Mouse (Mus musculus): Measurements from ENCODE around the gene Ctnna2. TPM values are rescaled to one million over a fixed set of nuclear protein-coding genes. Genes with fewer than 3 reads are reported as not detected.
A peak's percentile ranks its signal among the peaks of the same experiment; 100 is the strongest.

Gene Ctnna2
- polyA plus RNA-seq, 1 experiment from 2014 or later = 9.6 TPM

DNA sequence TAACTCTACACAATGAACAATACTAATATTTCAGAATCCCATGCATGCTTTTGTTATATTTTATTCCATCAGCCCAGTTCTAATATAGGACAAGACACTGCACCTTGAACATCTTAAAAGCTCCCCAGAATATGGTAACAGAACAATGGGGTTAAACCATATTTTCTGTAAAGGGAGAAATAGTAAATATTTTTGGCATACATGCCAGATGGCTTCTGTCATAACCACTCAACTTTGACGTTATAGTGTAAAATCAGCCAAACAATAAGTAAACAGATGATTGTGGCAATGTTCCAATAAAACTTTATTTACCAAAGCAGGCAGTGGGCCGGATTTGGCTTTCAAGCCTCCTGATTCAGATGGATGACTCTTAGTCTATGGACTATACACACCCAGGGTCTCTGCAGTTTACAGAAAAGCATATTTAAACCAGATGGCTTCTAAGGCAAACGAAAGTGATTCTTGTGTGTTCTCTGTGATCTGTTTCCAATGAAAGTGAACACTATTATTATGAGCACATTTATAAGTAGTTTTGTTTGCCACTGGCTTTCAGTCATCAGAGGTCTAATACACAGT lies 557.8 kb downstream of the Ctnna2 start:
- Histone ChIP-seq H3K4me3 (ENCODE audit: low read depth, low read length) (no peak overlapping the region), H3K27me3 (replicated peaks; ENCODE audit: control insufficient read depth, insufficient read depth, low read length) (no peaks in the 10 kb centered on the region), H3K4me1 (ENCODE audit: control insufficient read depth, insufficient read depth, low read length) (no peaks in the 10 kb centered on the region), H3K9me3 (ENCODE audit: control insufficient read depth, low read length) (no peaks in the 10 kb centered on the region), H3K9ac (ENCODE audit: low read depth, low read length) (no peak overlapping the region), H3K4me2 (ENCODE audit: low read depth, low read length) (no peak overlapping the region), H3K36me3 (ENCODE audit: control insufficient read depth, insufficient read depth, low read length) (no peaks in the 10 kb centered on the region), H3K27ac (replicated peaks; ENCODE audit: low read depth, low read length) (no peak overlapping the region)
- 41% methylated on average over 3 of the region's 3 CpGs for WGBS
- DNase-seq (ENCODE audit: low spot score) = peak; percentile 78
- no peak for ATAC-seq (ENCODE audit: low read depth)

DNA sequence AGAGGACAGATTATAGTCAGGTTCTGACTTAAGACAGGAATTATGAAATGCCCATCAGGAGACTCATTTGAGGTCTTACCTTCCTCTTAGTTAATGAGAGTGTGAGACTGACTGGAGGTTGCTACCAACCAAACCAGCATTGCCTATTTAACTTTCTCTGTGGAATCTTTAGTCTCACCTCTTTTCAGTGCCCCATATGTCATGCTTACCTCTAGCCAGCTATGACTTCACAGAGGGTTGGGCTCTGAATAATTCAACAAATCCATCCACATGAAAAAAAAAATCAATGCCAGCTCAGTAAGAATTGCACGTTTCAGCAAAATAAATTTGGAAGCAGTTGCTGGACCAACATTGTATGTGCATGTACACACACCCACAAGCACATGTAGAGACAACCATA lies 562.5 kb downstream of the Ctnna2 start:
- DNase-seq (ENCODE audit: low spot score) = no peak
- H3K9me3 ChIP-seq (ENCODE audit: control insufficient read depth, low read length) = no peaks in the 10 kb centered on the region
- H3K27me3 ChIP-seq (replicated peaks; ENCODE audit: control insufficient read depth, insufficient read depth, low read length) = no peaks in the 10 kb centered on the region
- peaks cover 2% of the 10 kb centered on the region; the same call in 1 of the 2 replicates for H3K4me1 ChIP-seq (ENCODE audit: control insufficient read depth, insufficient read depth, low read length)
- no peak for ATAC-seq (ENCODE audit: low read depth)
- WGBS = 55% methylated on average over 1 of the region's 1 CpGs
- H3K4me2 ChIP-seq (ENCODE audit: low read depth, low read length) = no peak overlapping the region
- H3K9ac ChIP-seq (ENCODE audit: low read depth, low read length) = no peak overlapping the region
- H3K4me3 ChIP-seq (ENCODE audit: low read depth, low read length) = no peak overlapping the region
- H3K36me3 ChIP-seq (ENCODE audit: control insufficient read depth, insufficient read depth, low read length) = no peaks in the 10 kb centered on the region
- no peak overlapping the region for H3K27ac ChIP-seq (replicated peaks; ENCODE audit: low read depth, low read length)

DNA sequence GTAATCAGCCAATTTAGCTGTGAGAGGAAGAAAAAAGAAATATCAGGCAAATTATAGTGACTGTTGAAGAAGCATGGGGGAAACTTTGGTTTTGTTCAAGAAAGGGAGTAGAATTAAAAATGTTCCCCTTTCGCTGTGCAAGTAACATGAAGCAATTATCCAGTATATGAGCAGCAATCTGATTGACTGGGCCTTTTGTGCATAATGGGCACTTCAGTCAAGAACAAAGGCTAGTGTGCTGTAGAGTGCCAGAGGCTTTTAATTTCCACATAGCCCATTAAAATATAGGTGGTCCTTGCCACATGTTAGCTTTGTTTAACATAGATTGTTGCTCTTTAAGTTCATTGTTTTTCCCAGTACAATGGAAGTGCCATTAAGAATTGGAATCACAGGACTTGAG lies 566.0 kb downstream of the Ctnna2 start:
- no peaks in the 10 kb centered on the region for H3K27me3 ChIP-seq (replicated peaks; ENCODE audit: control insufficient read depth, insufficient read depth, low read length)
- no peak overlapping the region for H3K4me2 ChIP-seq (ENCODE audit: low read depth, low read length)
- no peak overlapping the region for H3K27ac ChIP-seq (replicated peaks; ENCODE audit: low read depth, low read length)
- peaks cover 2% of the 10 kb centered on the region; the same call in 1 of the 2 replicates for H3K4me1 ChIP-seq (ENCODE audit: control insufficient read depth, insufficient read depth, low read length)
- no peak overlapping the region for H3K4me3 ChIP-seq (ENCODE audit: low read depth, low read length)
- no peak overlapping the region for H3K9ac ChIP-seq (ENCODE audit: low read depth, low read length)
- DNase-seq (ENCODE audit: low spot score) (peak; percentile 33), ATAC-seq (ENCODE audit: low read depth) (no peak; the same call in 1 of the 2 replicates)
- H3K9me3 ChIP-seq (ENCODE audit: control insufficient read depth, low read length) = no peaks in the 10 kb centered on the region
- WGBS = 63% methylated on average over 1 of the region's 1 CpGs
- no peaks in the 10 kb centered on the region for H3K36me3 ChIP-seq (ENCODE audit: control insufficient read depth, insufficient read depth, low read length)

DNA sequence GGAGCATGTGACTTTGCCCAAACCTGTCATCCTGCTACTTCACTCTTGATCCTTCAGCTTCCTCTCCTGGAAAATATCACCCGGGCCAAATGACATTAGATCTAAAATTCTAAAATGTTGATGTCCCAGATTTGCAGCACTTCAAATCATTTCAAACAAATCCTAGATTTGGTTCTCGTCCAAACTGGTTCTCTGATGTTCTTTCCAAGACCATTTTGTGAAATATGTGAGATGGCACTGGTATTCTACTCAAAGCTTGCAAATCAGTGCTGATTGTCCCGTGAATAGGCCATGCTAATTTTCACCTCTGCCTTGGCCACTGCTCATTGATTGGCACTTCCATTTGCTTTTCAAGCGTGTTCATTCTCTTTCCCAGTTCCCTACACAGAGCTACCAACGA lies 571.0 kb downstream of the Ctnna2 start:
- Histone ChIP-seq H3K4me1 (ENCODE audit: control insufficient read depth, insufficient read depth, low read length) (no peaks in the 10 kb centered on the region), H3K27me3 (replicated peaks; ENCODE audit: control insufficient read depth, insufficient read depth, low read length) (no peaks in the 10 kb centered on the region), H3K4me2 (ENCODE audit: low read depth, low read length) (no peak overlapping the region), H3K36me3 (ENCODE audit: control insufficient read depth, insufficient read depth, low read length) (no peaks in the 10 kb centered on the region), H3K9me3 (ENCODE audit: control insufficient read depth, low read length) (no peaks in the 10 kb centered on the region), H3K9ac (ENCODE audit: low read depth, low read length) (no peak overlapping the region), H3K27ac (replicated peaks; ENCODE audit: low read depth, low read length) (no peak overlapping the region), H3K4me3 (ENCODE audit: low read depth, low read length) (no peak overlapping the region)
- WGBS = 70% methylated on average over 5 of the region's 5 CpGs
- ATAC-seq (ENCODE audit: low read depth) (no peak), DNase-seq (ENCODE audit: low spot score) (no peak)

DNA sequence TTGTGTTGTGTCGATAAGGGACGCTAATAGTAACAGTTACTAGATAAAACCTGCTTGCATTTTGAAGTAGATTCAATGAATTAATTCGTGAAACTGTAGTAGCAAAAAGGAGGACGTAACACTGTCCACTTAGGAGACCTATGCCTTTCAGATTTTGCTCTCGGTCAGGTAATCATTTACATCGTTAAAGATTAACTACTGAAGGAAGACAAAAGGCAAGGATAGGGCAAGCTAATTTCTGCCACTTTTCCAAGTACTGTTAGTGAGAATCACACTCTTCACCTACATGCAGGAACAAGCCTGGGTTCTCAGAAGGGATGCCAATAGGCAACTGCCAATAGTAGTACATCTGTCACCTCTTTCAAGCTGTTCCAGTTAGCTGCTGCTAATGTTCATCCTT lies 578.7 kb downstream of the Ctnna2 start:
- ATAC-seq (ENCODE audit: low read depth) = no peak
- DNase-seq (ENCODE audit: low spot score) = no peak
- Histone ChIP-seq H3K36me3 (ENCODE audit: control insufficient read depth, insufficient read depth, low read length) (no peaks in the 10 kb centered on the region), H3K27ac (replicated peaks; ENCODE audit: low read depth, low read length) (no peak overlapping the region), H3K9ac (ENCODE audit: low read depth, low read length) (no peak overlapping the region), H3K27me3 (replicated peaks; ENCODE audit: control insufficient read depth, insufficient read depth, low read length) (no peaks in the 10 kb centered on the region), H3K4me2 (ENCODE audit: low read depth, low read length) (no peak overlapping the region), H3K4me1 (ENCODE audit: control insufficient read depth, insufficient read depth, low read length) (no peaks in the 10 kb centered on the region), H3K4me3 (ENCODE audit: low read depth, low read length) (no peak overlapping the region), H3K9me3 (ENCODE audit: control insufficient read depth, low read length) (no peaks in the 10 kb centered on the region)
- WGBS = 88% methylated on average over 6 of the region's 6 CpGs

DNA sequence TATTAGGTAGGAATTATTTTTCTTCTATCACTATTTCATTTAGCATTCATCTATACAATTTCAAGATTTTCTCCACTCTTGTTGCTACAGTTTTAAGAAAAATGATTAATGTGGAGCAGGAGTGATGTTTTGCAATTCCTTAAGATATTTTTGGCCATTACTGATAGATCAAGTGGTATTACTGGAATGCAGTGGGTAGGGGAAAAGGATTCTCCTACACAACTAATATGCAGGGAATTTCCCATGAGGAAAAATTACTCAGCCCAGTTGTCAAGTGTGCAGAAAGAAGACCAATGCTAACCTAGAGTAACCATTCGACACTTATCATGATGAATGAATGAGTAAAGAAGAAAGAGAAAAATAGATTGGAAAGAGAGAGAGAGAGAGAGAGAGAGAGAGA lies 587.8 kb downstream of the Ctnna2 start:
- Histone ChIP-seq H3K9ac (ENCODE audit: low read depth, low read length) (no peak overlapping the region), H3K27ac (replicated peaks; ENCODE audit: low read depth, low read length) (no peak overlapping the region), H3K4me1 (ENCODE audit: control insufficient read depth, insufficient read depth, low read length) (no peaks in the 10 kb centered on the region), H3K4me2 (ENCODE audit: low read depth, low read length) (no peak overlapping the region), H3K9me3 (ENCODE audit: control insufficient read depth, low read length) (no peaks in the 10 kb centered on the region), H3K4me3 (ENCODE audit: low read depth, low read length) (no peak overlapping the region), H3K36me3 (ENCODE audit: control insufficient read depth, insufficient read depth, low read length) (no peaks in the 10 kb centered on the region), H3K27me3 (replicated peaks; ENCODE audit: control insufficient read depth, insufficient read depth, low read length) (no peaks in the 10 kb centered on the region)
- ATAC-seq (ENCODE audit: low read depth) (no peak), DNase-seq (ENCODE audit: low spot score) (no peak)
- 78% methylated on average over 1 of the region's 1 CpGs for WGBS

DNA sequence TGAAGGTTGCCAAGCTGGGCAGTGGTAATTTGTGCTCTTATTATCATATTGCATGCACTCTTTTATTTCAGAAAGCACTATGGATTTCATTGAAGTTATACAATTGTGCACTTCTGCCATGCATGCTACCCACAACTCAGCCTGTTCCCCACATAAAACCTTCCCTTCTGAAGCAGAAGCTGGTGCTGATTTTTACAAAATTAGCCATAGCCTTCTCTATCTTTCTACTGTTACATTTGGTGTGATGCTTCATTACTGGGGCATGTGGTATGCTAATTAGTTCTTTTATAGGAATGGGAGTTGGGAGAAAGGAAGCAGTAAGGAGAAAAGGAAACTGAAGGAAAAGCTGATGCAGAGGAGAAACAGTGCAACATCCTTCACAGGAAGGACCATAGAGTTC lies 598.2 kb downstream of the Ctnna2 start:
- Histone ChIP-seq H3K9me3 (ENCODE audit: control insufficient read depth, low read length) (no peaks in the 10 kb centered on the region), H3K9ac (ENCODE audit: low read depth, low read length) (no peak overlapping the region), H3K4me2 (ENCODE audit: low read depth, low read length) (no peak overlapping the region), H3K4me3 (ENCODE audit: low read depth, low read length) (no peak overlapping the region), H3K36me3 (ENCODE audit: control insufficient read depth, insufficient read depth, low read length) (no peaks in the 10 kb centered on the region), H3K4me1 (ENCODE audit: control insufficient read depth, insufficient read depth, low read length) (no peaks in the 10 kb centered on the region), H3K27me3 (replicated peaks; ENCODE audit: control insufficient read depth, insufficient read depth, low read length) (no peaks in the 10 kb centered on the region), H3K27ac (replicated peaks; ENCODE audit: low read depth, low read length) (no peak overlapping the region)
- ATAC-seq (ENCODE audit: low read depth) (no peak), DNase-seq (ENCODE audit: low spot score) (no peak)

DNA sequence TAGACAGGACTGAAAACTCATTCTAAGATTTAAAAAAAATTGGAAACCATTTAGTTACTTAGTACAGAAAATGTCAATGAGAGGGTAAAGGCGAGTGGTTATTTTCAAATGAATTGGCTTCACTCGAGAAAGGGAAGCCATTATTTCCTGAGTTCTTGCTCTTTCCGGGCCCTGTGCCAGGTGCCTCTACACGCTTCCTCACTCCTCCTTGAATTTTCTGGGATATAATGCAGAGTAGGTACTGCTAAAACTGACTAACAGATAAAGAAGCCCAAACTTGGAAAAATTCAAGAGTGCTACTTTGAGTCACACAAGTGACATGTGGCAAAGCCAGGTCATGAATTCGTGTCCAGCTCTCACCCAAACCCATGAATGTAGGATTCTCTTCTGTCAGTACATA lies 606.4 kb downstream of the Ctnna2 start:
- Histone ChIP-seq H3K4me1 (ENCODE audit: control insufficient read depth, insufficient read depth, low read length) (no peaks in the 10 kb centered on the region), H3K9ac (ENCODE audit: low read depth, low read length) (no peak overlapping the region), H3K36me3 (ENCODE audit: control insufficient read depth, insufficient read depth, low read length) (no peaks in the 10 kb centered on the region), H3K4me2 (ENCODE audit: low read depth, low read length) (no peak overlapping the region), H3K9me3 (ENCODE audit: control insufficient read depth, low read length) (no peaks in the 10 kb centered on the region), H3K27ac (replicated peaks; ENCODE audit: low read depth, low read length) (no peak overlapping the region), H3K27me3 (replicated peaks; ENCODE audit: control insufficient read depth, insufficient read depth, low read length) (no peaks in the 10 kb centered on the region), H3K4me3 (ENCODE audit: low read depth, low read length) (no peak overlapping the region)
- 48% methylated on average over 5 of the region's 5 CpGs for WGBS
- ATAC-seq (ENCODE audit: low read depth) (no peak), DNase-seq (ENCODE audit: low spot score) (peak; percentile 66)

DNA sequence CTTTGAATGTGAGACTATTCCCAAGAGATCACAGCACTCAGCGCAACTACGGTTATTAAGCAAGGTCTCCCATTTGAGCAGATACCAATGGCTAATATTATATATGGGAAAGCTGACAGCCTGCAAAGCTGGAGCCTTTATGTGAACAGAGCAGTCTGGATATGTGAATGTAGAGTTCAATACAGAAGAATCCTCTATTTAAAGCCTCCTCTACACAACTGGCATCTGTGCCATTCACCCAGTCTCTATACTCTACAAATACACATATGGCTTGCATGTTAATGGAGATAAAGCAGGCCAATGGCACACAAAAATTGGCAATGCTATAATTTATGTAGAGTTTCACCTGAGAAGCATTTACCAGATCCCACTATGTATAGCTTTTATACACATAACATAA lies 608.4 kb downstream of the Ctnna2 start:
- Histone ChIP-seq H3K27me3 (replicated peaks; ENCODE audit: control insufficient read depth, insufficient read depth, low read length) (no peaks in the 10 kb centered on the region), H3K4me2 (ENCODE audit: low read depth, low read length) (no peak overlapping the region), H3K9ac (ENCODE audit: low read depth, low read length) (no peak overlapping the region), H3K4me1 (ENCODE audit: control insufficient read depth, insufficient read depth, low read length) (no peaks in the 10 kb centered on the region), H3K27ac (replicated peaks; ENCODE audit: low read depth, low read length) (no peak overlapping the region), H3K4me3 (ENCODE audit: low read depth, low read length) (no peak overlapping the region), H3K36me3 (ENCODE audit: control insufficient read depth, insufficient read depth, low read length) (no peaks in the 10 kb centered on the region), H3K9me3 (ENCODE audit: control insufficient read depth, low read length) (no peaks in the 10 kb centered on the region)
- DNase-seq (ENCODE audit: low spot score) (no peak), ATAC-seq (ENCODE audit: low read depth) (no peak)
- WGBS = 93% methylated on average over 2 of the region's 2 CpGs

Data from embryonic facial prominence, embryonic 14.5 days (tissue).